Mouse (Mus musculus): ENCODE data around the gene Pnck.

The Pnck gene

GRCm38 (mm10) chrX:73659575-73660283 is at the start of gene Pnck:
Pnck (minus strand) TSS chrX:73660117.
- no peak for DNase-seq (ENCODE audit: low read depth)

GRCm38 (mm10) chrX:73700472-73700871 is 40.6 kb upstream of the Pnck start:
- DNase-seq (ENCODE audit: low read depth), result peak; percentile 34

- DNase-seq (ENCODE audit: low read depth), result peak; percentile 67
These were observed 31.2 kb upstream of the Pnck start for GRCm38 (mm10) chrX:73690917-73691629.

- no peak for DNase-seq (ENCODE audit: low read depth)
These were observed 25.7 kb upstream of the Pnck start for GRCm38 (mm10) chrX:73685629-73686028.

GRCm38 (mm10) chrX:73684978-73685377 is 25.1 kb upstream of the Pnck start:
- no peak for DNase-seq (ENCODE audit: low read depth)

- no peak for DNase-seq (ENCODE audit: low read depth)
These were observed 24.2 kb upstream of the Pnck start for GRCm38 (mm10) chrX:73684156-73684555.

GRCm38 (mm10) chrX:73676668-73677067 is 16.8 kb upstream of the Pnck start:
- no peak for DNase-seq (ENCODE audit: low read depth)

- no peak for DNase-seq (ENCODE audit: low read depth)
These were observed 15.3 kb upstream of the Pnck start for GRCm38 (mm10) chrX:73675231-73675630.

GRCm38 (mm10) chrX:73673968-73674661 is 14.2 kb upstream of the Pnck start:
- no peak for DNase-seq (ENCODE audit: low read depth)

GRCm38 (mm10) chrX:73673619-73673967 is 13.7 kb upstream of the Pnck start:
- no peak for DNase-seq (ENCODE audit: low read depth)

- peak; percentile 50 for DNase-seq (ENCODE audit: low read depth)
These were observed 13.1 kb upstream of the Pnck start, which contains the start of gene Slc6a8 for GRCm38 (mm10) chrX:73672879-73673618. Slc6a8 (plus strand) TSS chrX:73673150.

- peak; percentile 78 for DNase-seq (ENCODE audit: low read depth)
These were observed 12.1 kb upstream of the Pnck start for GRCm38 (mm10) chrX:73672031-73672431.

GRCm38 (mm10) chrX:73663143-73663542 is 3.2 kb upstream of the Pnck start:
- DNase-seq (ENCODE audit: low read depth), result peak; percentile 40

GRCm38 (mm10) chrX:73660284-73660665 is 358 bp upstream of the Pnck start:
- no peak for DNase-seq (ENCODE audit: low read depth)

GRCm38 (mm10) chrX:73658936-73659574 is 862 bp downstream of the Pnck start:
- no peak for DNase-seq (ENCODE audit: low read depth)

- no peak for DNase-seq (ENCODE audit: low read depth)
These were observed 1.5 kb downstream of the Pnck start for GRCm38 (mm10) chrX:73658391-73658790.

- peak; percentile 45 for DNase-seq (ENCODE audit: low read depth)
These were observed 4.4 kb downstream of the Pnck start for GRCm38 (mm10) chrX:73655529-73655928.

- peak; percentile 67 for DNase-seq (ENCODE audit: low read depth)
These were observed 5.7 kb downstream of the Pnck start for GRCm38 (mm10) chrX:73654177-73654576.

GRCm38 (mm10) chrX:73653392-73653791 is 6.5 kb downstream of the Pnck start:
- DNase-seq (ENCODE audit: low read depth), result no peak

GRCm38 (mm10) chrX:73650869-73651268 is 9.0 kb downstream of the Pnck start:
- no peak for DNase-seq (ENCODE audit: low read depth)

GRCm38 (mm10) chrX:73645121-73645520 is 14.8 kb downstream of the Pnck start:
- DNase-seq (ENCODE audit: low read depth), result no peak

All from induced T-regulatory cell, adult 2 months (primary cell).